Mouse (Mus musculus) kidney, adult 2 months (tissue): ENCODE measurements around the gene Ctnnbip1. TPM values are rescaled to one million over a fixed set of nuclear protein-coding genes. Genes with fewer than 3 reads are reported as not detected.

ENCODE experiments used
- DNase-seq: peaks from one replicate; pipeline ENCODE4 v3.0.0; 2021
- H3K27ac ChIP-seq: fragments of 200-500 bp; 2 replicates; pipeline ENCODE4 v1.5.1; 2012; ENCODE audit warnings: low read depth, low read length, control low read depth, inconsistent platforms; ENCODE audit not compliant: insufficient read depth
- H3K27me3 ChIP-seq: fragments of 200-500 bp; replicated peaks from 2 replicates; pipeline ENCODE4 v1.6.1; 2012; ENCODE audit warnings: mild to moderate bottlenecking, moderate library complexity, low read length, inconsistent platforms; ENCODE audit not compliant: control insufficient read depth, insufficient read depth
- H3K36me3 ChIP-seq: fragments of 200-500 bp; 2 replicates; pipeline ENCODE4 v1.6.1; 2012; ENCODE audit warnings: mild to moderate bottlenecking, moderate library complexity, low read length, inconsistent platforms; ENCODE audit not compliant: control insufficient read depth, insufficient read depth
- H3K4me1 ChIP-seq: fragments of 200-500 bp; 2 replicates; pipeline ENCODE4 v1.6.1; 2011; ENCODE audit warnings: low read length; ENCODE audit not compliant: control insufficient read depth, insufficient read depth
- H3K4me3 ChIP-seq: fragments of 200-500 bp; 2 replicates; pipeline ENCODE4 v1.5.1; 2011; ENCODE audit warnings: mild to moderate bottlenecking, low read depth, low read length, control low read depth; ENCODE audit not compliant: insufficient read depth
- CTCF ChIP-seq: fragments of 200-500 bp; conservative IDR thresholded peaks from 2 replicates; pipeline ENCODE4 v1.5.1; 2011; ENCODE audit warnings: low read depth, mild to moderate bottlenecking, control low read depth, low read length, moderate library complexity, mixed read lengths; ENCODE audit not compliant: insufficient read depth, insufficient read length
- POLR2A ChIP-seq: fragments of 200-500 bp; IDR thresholded peaks from one replicate; pipeline ENCODE4 v1.6.1; 2011; ENCODE audit warnings: low read depth, low read length, control low read depth
- WGBS: fragments of 180-500 bp; shearing (Covaris S2); methylation state at CpG from one replicate; pipeline ENCODE4 v1.1.7; 2018; 5-methylcytosine and 5-hydroxymethylcytosine counted together
- polyA plus RNA-seq: library from polyadenylated mRNA; depleted of rRNA; stranded (reverse); fragments of >200 nt; gene quantifications from 2 replicates; pipeline ENCODE4 v1.2.3, GENCODE M21; 2012

Gene Ctnnbip1
- polyA plus RNA-seq, 1 experiment = 24.4 TPM

DNA sequence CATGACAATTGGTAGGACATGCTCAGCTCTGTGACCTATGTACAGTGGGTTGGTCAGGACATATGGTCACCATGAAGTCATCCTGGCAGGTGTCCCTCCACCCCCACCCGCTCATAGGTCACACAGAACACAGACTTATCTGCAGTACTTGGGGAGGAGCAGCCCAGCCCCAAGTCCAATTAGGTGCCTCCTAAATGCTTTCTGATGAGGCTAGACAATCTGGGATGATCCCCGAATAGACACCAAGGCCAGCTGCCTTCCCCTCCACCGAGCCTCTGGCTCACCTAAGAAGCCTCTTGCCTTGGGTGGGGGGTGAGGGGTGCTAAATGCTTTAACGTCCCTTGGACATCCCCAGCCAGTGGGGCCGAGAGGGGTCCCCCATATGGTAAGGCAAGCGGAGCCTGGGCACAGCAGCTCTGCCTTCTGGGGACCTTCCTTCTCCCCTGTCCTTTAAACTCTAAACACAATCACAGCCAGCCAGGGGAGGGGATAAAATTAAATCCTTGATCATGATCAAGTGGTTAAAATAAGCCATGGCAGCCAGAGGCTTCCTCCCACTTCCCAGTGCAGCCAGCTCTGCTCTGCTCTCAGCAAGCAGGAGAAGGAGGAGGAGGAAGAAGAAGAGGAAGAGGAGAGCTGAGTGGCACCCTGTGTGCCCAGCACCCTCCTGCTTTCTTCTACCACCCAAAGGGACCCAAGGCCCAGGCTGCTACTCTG lies 51.9 kb downstream of the Ctnnbip1 start:
- H3K27me3 ChIP-seq = no peaks in the 10 kb centered on the region
- TF ChIP-seq POLR2A (no peak), CTCF (no peak)
- peaks cover 15% of the 10 kb centered on the region; the same call in 1 of the 2 replicates for H3K4me1 ChIP-seq
- 90% methylated on average over 6 of the region's 6 CpGs for WGBS
- H3K27ac ChIP-seq = no peak overlapping the region
- no peaks in the 10 kb centered on the region for H3K36me3 ChIP-seq
- no peak overlapping the region for H3K4me3 ChIP-seq
- no peak for DNase-seq

DNA sequence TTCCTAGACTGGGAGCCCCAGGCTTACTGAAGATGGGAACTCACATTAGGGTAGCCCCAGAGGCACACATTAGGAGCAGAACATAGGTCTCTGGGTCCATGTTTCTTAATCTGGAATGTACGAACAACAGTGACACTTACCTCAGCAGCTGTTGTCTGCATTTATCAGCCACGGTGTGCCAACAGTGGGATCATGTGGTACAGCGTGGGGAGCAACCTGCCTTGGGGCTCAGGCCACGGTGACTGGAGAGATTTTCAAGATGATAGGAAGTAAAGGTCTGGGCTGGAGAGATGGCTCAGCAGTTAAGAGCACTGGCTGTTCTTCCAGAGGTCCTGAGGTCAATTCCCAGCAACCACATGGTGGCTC lies 52.4 kb downstream of the Ctnnbip1 start:
- Histone ChIP-seq H3K4me3 (no peak overlapping the region), H3K27ac (no peak overlapping the region), H3K36me3 (no peaks in the 10 kb centered on the region), H3K4me1 (peaks cover 15% of the 10 kb centered on the region; the same call in 1 of the 2 replicates), H3K27me3 (no peaks in the 10 kb centered on the region)
- WGBS = 77% methylated on average over 4 of the region's 4 CpGs
- DNase-seq = no peak
- TF ChIP-seq CTCF (no peak), POLR2A (no peak)

- TF ChIP-seq POLR2A (no peak), CTCF (no peak)
- Histone ChIP-seq H3K4me1 (peaks cover 15% of the 10 kb centered on the region; the same call in 1 of the 2 replicates), H3K4me3 (no peak overlapping the region), H3K27me3 (no peaks in the 10 kb centered on the region), H3K27ac (peak overlapping the region; percentile 17; the same call in 1 of the 2 replicates), H3K36me3 (no peaks in the 10 kb centered on the region)
- 38% methylated on average over 5 of the region's 5 CpGs for WGBS
- peak; percentile 28 for DNase-seq
Measured at GRCm38 (mm10) chr4:149571209-149571608, 53.2 kb downstream of the Ctnnbip1 start.

- no peaks in the 10 kb centered on the region for H3K36me3 ChIP-seq
- H3K27ac ChIP-seq = peak overlapping the region; percentile 34
- H3K4me1 ChIP-seq = peaks cover 15% of the 10 kb centered on the region; the same call in 1 of the 2 replicates
- DNase-seq = peak; percentile 95
- TF ChIP-seq POLR2A = no peak
- TF ChIP-seq CTCF = no peak
- no peak overlapping the region for H3K4me3 ChIP-seq
- H3K27me3 ChIP-seq = no peaks in the 10 kb centered on the region
- WGBS = 13% methylated on average over 8 of the region's 8 CpGs
Measured at GRCm38 (mm10) chr4:149571651-149572149, 53.7 kb downstream of the Ctnnbip1 start.

DNA sequence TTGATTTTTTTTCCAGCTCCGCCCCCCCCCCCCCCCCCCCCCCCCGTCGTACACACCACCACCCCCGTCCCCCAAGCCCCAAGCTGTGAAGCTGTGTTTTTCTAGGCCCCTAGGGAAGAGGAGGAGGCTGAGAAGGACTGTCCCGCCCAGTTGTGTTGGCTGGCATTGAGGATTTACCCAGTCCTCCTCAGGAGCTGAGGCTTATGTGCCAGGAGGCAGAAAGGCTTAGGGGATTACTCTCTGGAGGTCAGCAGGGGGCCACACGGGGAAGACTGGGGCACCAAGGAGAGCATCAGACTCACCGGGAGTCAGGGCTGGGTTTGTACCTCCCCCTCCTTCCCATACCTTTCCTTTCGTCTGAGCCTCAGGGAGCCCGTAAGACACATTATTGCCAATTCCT lies 54.4 kb downstream of the Ctnnbip1 start:
- peaks cover 15% of the 10 kb centered on the region; the same call in 1 of the 2 replicates for H3K4me1 ChIP-seq
- no peaks in the 10 kb centered on the region for H3K27me3 ChIP-seq
- 46% methylated on average over 5 of the region's 9 CpGs for whole genome bisulfite sequencing
- DNase-seq = no peak
- TF ChIP-seq POLR2A (no peak), CTCF (no peak)
- H3K36me3 ChIP-seq = no peaks in the 10 kb centered on the region
- H3K27ac ChIP-seq = peak overlapping the region; percentile 80
- no peak overlapping the region for H3K4me3 ChIP-seq

DNA sequence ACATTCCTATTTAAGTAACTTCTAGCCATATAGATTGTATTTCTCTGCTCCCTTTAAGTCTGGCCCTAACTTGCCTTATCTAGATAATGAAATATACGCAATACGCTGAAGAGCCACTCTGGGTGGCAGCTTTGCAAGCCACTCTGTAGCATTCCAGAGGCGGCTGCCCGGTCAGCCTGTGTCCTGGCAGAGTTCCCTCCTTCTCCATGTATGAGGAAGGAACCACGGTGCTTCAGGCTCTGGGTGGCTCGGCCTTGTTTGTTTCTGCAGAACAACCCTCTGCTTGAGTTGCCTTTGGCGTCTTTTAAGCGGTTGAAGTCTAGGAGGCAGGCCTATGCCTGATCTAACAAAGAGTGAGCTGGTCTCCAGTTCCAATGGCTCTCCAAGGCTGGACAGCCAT lies 54.8 kb downstream of the Ctnnbip1 start:
- peaks cover 15% of the 10 kb centered on the region; the same call in 1 of the 2 replicates for H3K4me1 ChIP-seq
- TF ChIP-seq CTCF (no peak), POLR2A (no peak)
- H3K36me3 ChIP-seq = no peaks in the 10 kb centered on the region
- peak overlapping the region; percentile 80 for H3K27ac ChIP-seq
- WGBS = 58% methylated on average over 8 of the region's 8 CpGs
- no peak overlapping the region for H3K4me3 ChIP-seq
- H3K27me3 ChIP-seq = no peaks in the 10 kb centered on the region
- DNase-seq = peak; percentile 69

GRCm38 (mm10) chr4:149574391-149574821 lies 56.4 kb downstream of the Ctnnbip1 start:
- TF ChIP-seq CTCF (no peak), POLR2A (no peak)
- no peaks in the 10 kb centered on the region for H3K27me3 ChIP-seq
- no peaks in the 10 kb centered on the region for H3K36me3 ChIP-seq
- peak; percentile 62 for DNase-seq
- no peak overlapping the region for H3K27ac ChIP-seq
- 79% methylated on average over 14 of the region's 14 CpGs for WGBS
- H3K4me3 ChIP-seq = no peak overlapping the region
- H3K4me1 ChIP-seq = peaks cover 15% of the 10 kb centered on the region; the same call in 1 of the 2 replicates
